Mouse (Mus musculus): ENCODE measurements at regions not wholly inside any gene's neighbourhood (a gene's known extent, or its start where the extent isn't known, plus 50 kb on each side); places are given as distances from the start of the nearest gene placed in this dataset.

DNA sequence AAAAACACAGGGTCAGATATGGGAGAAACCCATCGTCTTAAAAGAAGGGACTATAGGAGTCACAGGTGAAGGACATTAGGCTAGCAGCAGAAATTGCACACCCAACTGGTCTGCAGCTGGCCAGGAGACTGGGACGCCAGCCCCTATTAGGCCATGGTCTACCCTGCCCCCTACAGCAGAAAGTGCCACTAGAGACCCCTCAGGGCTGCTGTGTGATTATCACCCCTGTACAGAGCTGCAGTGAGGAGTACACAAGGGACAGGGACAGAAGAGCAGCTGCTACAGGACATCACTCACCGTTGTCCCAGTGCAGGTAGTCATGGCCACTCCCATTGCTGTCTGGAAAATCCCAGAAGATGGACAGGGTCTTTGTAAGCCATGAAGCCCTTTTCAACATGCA, 157.9 kb upstream of the Agap1 start:
- H3K36me3 ChIP-seq = no peaks in the 10 kb centered on the region
- H3K4me3 ChIP-seq (replicated peaks) = no peak overlapping the region
- 67% methylated on average over 3 of the region's 3 CpGs for WGBS (ENCODE audit: insufficient replicate concordance)
- H3K4me1 ChIP-seq (replicated peaks) = no peaks in the 10 kb centered on the region
- H3K27me3 ChIP-seq = peaks cover 8% of the 10 kb centered on the region; the same call in 1 of the 2 replicates
- DNase-seq = no peak
- no peak for ATAC-seq (ENCODE audit: low read depth)
- H3K4me2 ChIP-seq = no peak overlapping the region
- H3K27ac ChIP-seq = no peak overlapping the region
- no peak overlapping the region for H3K9ac ChIP-seq
- no peaks in the 10 kb centered on the region for H3K9me3 ChIP-seq (replicated peaks)

DNA sequence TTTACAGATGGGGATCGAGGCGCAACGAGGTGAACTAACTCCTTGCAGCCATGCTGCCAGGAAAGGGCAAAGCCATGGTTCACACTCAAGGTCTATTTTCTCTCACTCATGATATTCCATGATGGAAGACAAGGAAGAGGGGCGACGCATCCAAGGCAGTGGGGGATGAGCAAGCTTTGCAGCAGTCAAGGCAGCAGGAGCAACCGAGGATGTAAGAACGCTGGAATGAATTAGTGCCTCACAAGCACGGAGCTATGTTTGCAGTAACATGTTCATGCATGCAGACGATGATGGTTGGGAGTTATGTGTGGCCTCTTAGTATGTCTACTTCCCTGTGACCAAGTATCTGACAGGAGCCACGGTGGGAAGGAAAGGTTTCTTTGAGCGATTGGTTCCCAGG, 156.8 kb upstream of the Agap1 start:
- H3K9me3 ChIP-seq (replicated peaks) = no peaks in the 10 kb centered on the region
- H3K4me1 ChIP-seq (replicated peaks) = no peaks in the 10 kb centered on the region
- ATAC-seq (ENCODE audit: low read depth) = no peak
- no peaks in the 10 kb centered on the region for H3K36me3 ChIP-seq
- no peak overlapping the region for H3K4me2 ChIP-seq
- H3K27ac ChIP-seq = no peak overlapping the region
- H3K4me3 ChIP-seq (replicated peaks) = no peak overlapping the region
- H3K27me3 ChIP-seq = peaks cover 9% of the 10 kb centered on the region; the same call in 1 of the 2 replicates
- WGBS (ENCODE audit: insufficient replicate concordance) = 73% methylated on average over 11 of the region's 11 CpGs
- no peak for DNase-seq
- H3K9ac ChIP-seq = no peak overlapping the region

DNA sequence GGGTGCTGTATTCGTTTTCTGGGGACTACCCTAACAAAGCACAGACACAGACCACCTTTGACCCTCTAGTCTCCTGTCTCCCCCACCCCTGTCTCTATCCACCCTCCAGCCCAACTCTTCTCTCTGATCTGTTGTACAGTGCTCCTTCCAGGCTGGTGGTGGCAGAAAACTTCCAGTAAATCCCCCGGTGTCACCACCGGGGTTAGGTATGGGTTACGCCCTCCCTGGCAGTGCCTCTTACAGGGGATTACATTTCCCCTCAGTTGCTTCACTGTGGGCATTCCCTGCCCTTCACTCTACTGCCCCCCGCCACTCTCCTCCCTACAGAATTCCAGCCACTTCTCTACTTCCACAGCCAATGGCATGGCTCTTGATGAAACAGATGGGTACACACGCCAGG, 153.5 kb upstream of the Agap1 start:
- no peak for DNase-seq
- H3K9ac ChIP-seq = no peak overlapping the region
- H3K4me2 ChIP-seq = no peak overlapping the region
- no peaks in the 10 kb centered on the region for H3K36me3 ChIP-seq
- WGBS (ENCODE audit: insufficient replicate concordance) = 64% methylated on average over 6 of the region's 6 CpGs
- H3K27ac ChIP-seq = no peak overlapping the region
- H3K4me1 ChIP-seq (replicated peaks) = no peaks in the 10 kb centered on the region
- H3K9me3 ChIP-seq (replicated peaks) = no peaks in the 10 kb centered on the region
- H3K27me3 ChIP-seq = peaks cover 14% of the 10 kb centered on the region; the same call in 1 of the 2 replicates
- no peak for ATAC-seq (ENCODE audit: low read depth)
- H3K4me3 ChIP-seq (replicated peaks) = no peak overlapping the region

- no peak overlapping the region for H3K4me3 ChIP-seq (replicated peaks)
- H3K4me2 ChIP-seq = no peak overlapping the region
- no peak for ATAC-seq (ENCODE audit: low read depth)
These were observed 152.1 kb upstream of the Agap1 start for GRCm38 (mm10) chr1:89302368-89302951.

GRCm38 (mm10) chr1:89305171-89305570, 149.4 kb upstream of the Agap1 start:
- peaks cover 10% of the 10 kb centered on the region for H3K27me3 ChIP-seq
- no peak for ATAC-seq (ENCODE audit: low read depth)
- 59% methylated on average over 7 of the region's 7 CpGs for WGBS (ENCODE audit: insufficient replicate concordance)

More at GRCm38 (mm10) chr1:89302368-89302951, 152.1 kb upstream of the Agap1 start:
- Histone ChIP-seq H3K9me3 (replicated peaks) (no peaks in the 10 kb centered on the region), H3K4me1 (replicated peaks) (no peaks in the 10 kb centered on the region), H3K27me3 (peaks cover 14% of the 10 kb centered on the region; the same call in 1 of the 2 replicates), H3K9ac (no peak overlapping the region), H3K27ac (no peak overlapping the region), H3K36me3 (no peaks in the 10 kb centered on the region)
- 17% methylated on average over 20 of the region's 20 CpGs for WGBS (ENCODE audit: insufficient replicate concordance)
- DNase-seq = no peak

DNA sequence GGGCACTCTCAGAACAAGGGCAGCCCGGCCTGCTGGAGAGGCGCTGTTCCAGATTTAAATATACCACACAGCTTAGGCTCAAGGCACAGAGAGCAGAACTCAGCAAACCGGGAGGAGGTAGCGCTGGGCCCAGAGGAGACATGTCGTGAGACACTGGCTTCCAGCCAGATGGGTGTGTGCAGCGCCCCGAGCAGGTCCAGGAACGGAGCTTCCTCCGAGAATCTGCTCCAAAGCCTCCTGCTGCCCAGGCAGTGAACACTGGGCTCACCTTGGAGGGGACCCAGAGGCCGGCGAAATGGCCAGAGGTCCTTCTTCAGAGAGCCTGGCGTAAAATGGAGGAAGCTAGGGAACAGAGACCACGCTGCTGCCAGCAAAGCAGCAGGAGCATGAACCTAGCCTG, 145.8 kb upstream of the Agap1 start:
- no peaks in the 10 kb centered on the region for H3K9me3 ChIP-seq (replicated peaks)
- H3K4me2 ChIP-seq = no peak overlapping the region
- WGBS (ENCODE audit: insufficient replicate concordance) = 64% methylated on average over 13 of the region's 13 CpGs
- H3K9ac ChIP-seq = no peak overlapping the region
- no peak for ATAC-seq (ENCODE audit: low read depth)
- peaks cover 4% of the 10 kb centered on the region for H3K27me3 ChIP-seq
- H3K36me3 ChIP-seq = no peaks in the 10 kb centered on the region
- DNase-seq = no peak
- H3K4me1 ChIP-seq (replicated peaks) = no peaks in the 10 kb centered on the region
- no peak overlapping the region for H3K27ac ChIP-seq
- no peak overlapping the region for H3K4me3 ChIP-seq (replicated peaks)

More at GRCm38 (mm10) chr1:89305171-89305570, 149.4 kb upstream of the Agap1 start:
- Histone ChIP-seq H3K9ac (no peak overlapping the region), H3K4me2 (no peak overlapping the region), H3K36me3 (no peaks in the 10 kb centered on the region), H3K4me3 (replicated peaks) (no peak overlapping the region), H3K4me1 (replicated peaks) (no peaks in the 10 kb centered on the region), H3K9me3 (replicated peaks) (no peaks in the 10 kb centered on the region), H3K27ac (no peak overlapping the region)
- no peak for DNase-seq

DNA sequence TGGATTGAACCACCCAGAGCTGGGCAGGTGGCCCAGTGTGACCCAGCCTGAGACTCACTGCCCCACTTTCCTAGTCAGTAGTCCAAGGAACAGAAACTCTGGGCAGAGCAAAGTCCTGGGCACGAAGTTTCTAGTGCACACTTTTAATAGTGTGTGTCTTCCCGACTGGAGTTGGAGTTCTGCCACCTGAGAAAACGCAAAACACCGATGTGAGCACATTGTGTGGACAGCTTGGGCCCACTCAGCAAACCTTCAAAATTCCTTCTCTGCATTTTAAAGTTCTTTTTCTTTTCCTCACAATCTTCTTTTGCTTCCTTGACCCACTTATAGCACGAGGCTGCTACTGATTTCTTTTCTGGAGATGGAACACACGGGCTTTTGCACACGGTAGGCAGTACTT, 141.5 kb upstream of the Agap1 start:
- WGBS (ENCODE audit: insufficient replicate concordance) = 65% methylated on average over 7 of the region's 7 CpGs

DNA sequence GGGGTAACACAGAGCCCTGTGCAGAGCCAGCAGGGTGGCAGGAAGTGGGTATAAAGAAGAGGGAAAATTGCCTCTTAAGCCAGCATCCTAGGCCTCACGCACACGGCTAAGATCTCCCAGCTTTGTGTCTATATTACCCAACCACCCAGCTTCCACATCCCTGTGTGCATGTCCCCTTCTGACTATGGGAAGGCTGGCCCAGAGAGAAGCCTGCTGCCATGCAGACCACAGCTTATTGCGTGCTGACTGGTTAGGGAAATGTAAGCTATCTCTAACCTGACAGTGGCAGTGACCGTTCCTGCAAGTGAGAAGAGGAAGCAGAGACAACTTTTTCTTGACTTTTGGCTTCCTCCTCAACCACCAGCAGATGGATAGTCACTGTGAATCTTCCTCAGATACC, 136.7 kb upstream of the Agap1 start:
- Histone ChIP-seq H3K4me3 (replicated peaks) (no peak overlapping the region), H3K36me3 (no peaks in the 10 kb centered on the region), H3K9ac (no peak overlapping the region), H3K4me1 (replicated peaks) (no peaks in the 10 kb centered on the region), H3K9me3 (replicated peaks) (no peaks in the 10 kb centered on the region), H3K27me3 (0 out of 2 replicates have a peak, but pooled peaks cover 3% of the 10 kb centered on the region), H3K4me2 (no peak overlapping the region), H3K27ac (no peak overlapping the region)
- DNase-seq = no peak
- no peak for ATAC-seq (ENCODE audit: low read depth)
- 34% methylated on average over 4 of the region's 4 CpGs for WGBS (ENCODE audit: insufficient replicate concordance)

More for the DNA sequence above, 141.5 kb upstream of the Agap1 start:
- Histone ChIP-seq H3K36me3 (no peaks in the 10 kb centered on the region), H3K4me1 (replicated peaks) (no peaks in the 10 kb centered on the region), H3K9me3 (replicated peaks) (no peaks in the 10 kb centered on the region), H3K4me3 (replicated peaks) (no peak overlapping the region), H3K9ac (no peak overlapping the region), H3K27ac (no peak overlapping the region), H3K4me2 (no peak overlapping the region), H3K27me3 (peaks cover 7% of the 10 kb centered on the region)
- DNase-seq (no peak), ATAC-seq (ENCODE audit: low read depth) (no peak)

GRCm38 (mm10) chr1:89318663-89319062, 135.9 kb upstream of the Agap1 start:
- Histone ChIP-seq H3K27me3 (0 out of 2 replicates have a peak, but pooled peaks cover 3% of the 10 kb centered on the region), H3K9me3 (replicated peaks) (no peaks in the 10 kb centered on the region), H3K4me2 (no peak overlapping the region), H3K4me1 (replicated peaks) (no peaks in the 10 kb centered on the region), H3K4me3 (replicated peaks) (no peak overlapping the region), H3K36me3 (no peaks in the 10 kb centered on the region), H3K27ac (no peak overlapping the region), H3K9ac (no peak overlapping the region)
- 40% methylated on average over 4 of the region's 4 CpGs for WGBS (ENCODE audit: insufficient replicate concordance)
- DNase-seq (no peak), ATAC-seq (ENCODE audit: low read depth) (no peak)

GRCm38 (mm10) chr1:89322621-89323020, 132.0 kb upstream of the Agap1 start:
- H3K9ac ChIP-seq = no peak overlapping the region
- H3K27me3 ChIP-seq = no peaks in the 10 kb centered on the region
- DNase-seq (no peak), ATAC-seq (ENCODE audit: low read depth) (no peak)
- no peaks in the 10 kb centered on the region for H3K36me3 ChIP-seq
- no peak overlapping the region for H3K27ac ChIP-seq
- WGBS (ENCODE audit: insufficient replicate concordance) = 32% methylated on average over 4 of the region's 4 CpGs
- H3K9me3 ChIP-seq (replicated peaks) = no peaks in the 10 kb centered on the region
- H3K4me1 ChIP-seq (replicated peaks) = no peaks in the 10 kb centered on the region
- H3K4me3 ChIP-seq (replicated peaks) = no peak overlapping the region
- no peak overlapping the region for H3K4me2 ChIP-seq

GRCm38 (mm10) chr1:89323091-89323490, 131.5 kb upstream of the Agap1 start:
- ATAC-seq (ENCODE audit: low read depth) (no peak), DNase-seq (no peak)

GRCm38 (mm10) chr1:89331352-89331751, 123.3 kb upstream of the Agap1 start:
- Histone ChIP-seq H3K9ac (no peak overlapping the region), H3K36me3 (no peaks in the 10 kb centered on the region), H3K9me3 (replicated peaks) (no peaks in the 10 kb centered on the region), H3K4me3 (replicated peaks) (no peak overlapping the region), H3K4me2 (no peak overlapping the region), H3K27me3 (no peaks in the 10 kb centered on the region), H3K4me1 (replicated peaks) (no peaks in the 10 kb centered on the region), H3K27ac (no peak overlapping the region)
- DNase-seq (no peak), ATAC-seq (ENCODE audit: low read depth) (no peak)
- WGBS (ENCODE audit: insufficient replicate concordance) = 58% methylated on average over 4 of the region's 4 CpGs

More at GRCm38 (mm10) chr1:89323091-89323490, 131.5 kb upstream of the Agap1 start:
- H3K9me3 ChIP-seq (replicated peaks) = no peaks in the 10 kb centered on the region
- WGBS (ENCODE audit: insufficient replicate concordance) = 23% methylated on average over 2 of the region's 2 CpGs
- no peaks in the 10 kb centered on the region for H3K4me1 ChIP-seq (replicated peaks)
- no peak overlapping the region for H3K27ac ChIP-seq
- H3K36me3 ChIP-seq = no peaks in the 10 kb centered on the region
- H3K9ac ChIP-seq = no peak overlapping the region
- H3K4me2 ChIP-seq = no peak overlapping the region
- no peaks in the 10 kb centered on the region for H3K27me3 ChIP-seq
- H3K4me3 ChIP-seq (replicated peaks) = no peak overlapping the region

Data from liver, embryonic 13.5 days (tissue).